Mouse (Mus musculus): ENCODE data around the gene Majin.

DNA sequence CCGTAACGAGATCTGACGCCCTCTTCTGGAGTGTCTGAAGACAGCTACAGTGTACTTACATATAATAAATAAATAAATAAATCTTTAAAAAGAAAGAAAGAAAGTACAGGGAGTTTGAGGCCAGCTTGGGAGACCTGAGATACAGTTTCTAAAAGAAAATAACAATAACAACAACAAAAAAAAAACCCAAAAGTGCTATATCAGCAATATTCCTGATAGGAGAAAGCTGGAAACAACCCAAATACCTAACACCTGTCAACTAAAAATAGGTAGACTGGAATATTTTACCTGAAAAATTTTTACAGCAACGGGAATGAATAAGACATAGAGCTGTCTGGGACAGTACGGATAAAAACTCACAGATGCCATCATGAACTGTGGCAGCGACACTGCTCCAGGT, 5.4 kb upstream of the Majin start:
- no peak for TF ChIP-seq POLR2A (IDR thresholded peaks at IDR 0.05; ENCODE audit: insufficient read length, low read depth)
- no peak for TF ChIP-seq MYOD1 (IDR thresholded peaks at IDR 0.05; ENCODE audit: control insufficient read depth in 1 of 3, insufficient read length in 2 of 3, low read depth in 2 of 3)
- TF ChIP-seq USF1 (IDR thresholded peaks at IDR 0.05; ENCODE audit: low read depth), result no peak
- TF ChIP-seq REST (IDR thresholded peaks at IDR 0.05; ENCODE audit: insufficient read depth, insufficient read length), result no peak
- no peak for TF ChIP-seq TCF3 (IDR thresholded peaks at IDR 0.05; ENCODE audit: insufficient read length, low read depth)
